In genomic region chr9:45254021-45254420, GRCm38 (mm10) we compare ENCODE assay signal across 20 mouse cellular contexts. TPM values are rescaled to one million over a fixed set of nuclear protein-coding genes. Genes with fewer than 3 reads are reported as not detected.
"Had no signal": no experiment of that assay in that cellular context is flagged by ENCODE, and none has a peak within 500 bp of the region (broad histone marks: within the 10 kb centered on the region; RNA-seq: fewer than 3 reads in every experiment).

No protein-coding gene starts in this region.

- DNase-seq: liver, postnatal 0 days; lung, adult 2 months; lung, postnatal 14 days; lung, postnatal 36 days; midbrain, embryonic 14.5 days; right cerebral cortex, postnatal 14 days; thymus, adult 2 months; thymus, postnatal 25 days; thymus, postnatal 4 days had no signal

- H3K4me3 ChIP-seq: liver, embryonic 15.5 days; lung, embryonic 15.5 days; midbrain, embryonic 10.5 days; midbrain, embryonic 12.5 days; myocyte; neural tube, embryonic 13.5 days; neural tube, embryonic 15.5 days; stomach, embryonic 15.5 days had no signal

- H3K27me3 ChIP-seq: liver, embryonic 15.5 days; lung, embryonic 15.5 days; neural tube, embryonic 13.5 days; neural tube, embryonic 15.5 days; stomach, embryonic 15.5 days had no signal

- ATAC-seq: liver, postnatal 0 days; lung, postnatal 0 days; midbrain, embryonic 16.5 days had no signal

- H3K36me3 ChIP-seq: liver, embryonic 15.5 days; lung, embryonic 15.5 days; midbrain, embryonic 10.5 days; midbrain, embryonic 12.5 days; neural tube, embryonic 13.5 days; neural tube, embryonic 15.5 days; stomach, embryonic 15.5 days had no signal

- H3K9me3 ChIP-seq: liver, embryonic 15.5 days; lung, embryonic 15.5 days; midbrain, embryonic 10.5 days; midbrain, embryonic 12.5 days; neural tube, embryonic 13.5 days; neural tube, embryonic 15.5 days; stomach, embryonic 15.5 days had no signal

- H3K4me1 ChIP-seq: lung, embryonic 15.5 days; midbrain, embryonic 12.5 days; neural tube, embryonic 13.5 days; neural tube, embryonic 15.5 days; stomach, embryonic 15.5 days had no signal

RNA-seq across cellular contexts. Expression of gene Il10ra, which starts 14.9 kb away (rescaled TPM):
- polyA plus RNA-seq: myocyte had no signal

RNA-seq across cellular contexts. Expression of gene Tmprss4, which starts 50.1 kb away (rescaled TPM):
- polyA plus RNA-seq: liver, embryonic 15.5 days; liver, postnatal 0 days; midbrain, embryonic 10.5 days; midbrain, embryonic 12.5 days; midbrain, embryonic 14.5 days; midbrain, embryonic 16.5 days; myocyte; neural tube, embryonic 11.5 days; neural tube, embryonic 13.5 days; neural tube, embryonic 15.5 days had no signal
